Mouse (Mus musculus) heart, embryonic 14.5 days (tissue): ENCODE data around the gene Jdp2. TPM values are rescaled to one million over a fixed set of nuclear protein-coding genes. Genes with fewer than 3 reads are reported as not detected.

Source experiments
- ATAC-seq: fragments of 200-750 bp; cut with Nextera tagmentation; 2 replicates; pipeline ENCODE4 v1.8.0; 2017; ENCODE audit warnings: low read depth, moderate TSS enrichment; ENCODE audit not compliant: insufficient number of reproducible peaks, insufficient read depth, low FRiP score
- H3K27ac ChIP-seq, 2 experiments: fragments of 200-500 bp in 1 of 2; fragments of 300-500 bp in 1 of 2; sonication (generic) in 1 of 2; replicated peaks in 1 of 2; 2 replicates each; pipeline ENCODE4 v1.5.1; 2012 to 2014; ENCODE audit warnings: low read depth in 2 of 2, low read length in 2 of 2, control low read depth in 1 of 2, mild to moderate bottlenecking in 1 of 2, mixed read lengths in 1 of 2; ENCODE audit not compliant: control insufficient read depth in 1 of 2, insufficient read depth in 1 of 2
- H3K27me3 ChIP-seq: fragments of 300-500 bp; sonication (generic); 2 replicates; pipeline ENCODE4 v1.6.1; 2014; ENCODE audit warnings: mild to moderate bottlenecking, low read length, control low read depth; ENCODE audit not compliant: control insufficient read depth, insufficient read depth
- H3K36me3 ChIP-seq: fragments of 300-500 bp; sonication (generic); 2 replicates; pipeline ENCODE4 v1.6.1; 2014; ENCODE audit warnings: mild to moderate bottlenecking, control low read depth, low read length, mixed read lengths; ENCODE audit not compliant: control insufficient read depth, insufficient read depth
- H3K4me1 ChIP-seq, 2 experiments: fragments of 200-500 bp in 1 of 2; fragments of 300-500 bp in 1 of 2; sonication (generic) in 1 of 2; 2 replicates each; pipeline ENCODE4 v1.6.1; 2012 to 2014; ENCODE audit warnings: low read length in 2 of 2, control low read depth in 1 of 2, mixed read lengths in 1 of 2; ENCODE audit not compliant: control insufficient read depth in 2 of 2, insufficient read depth in 2 of 2
- H3K4me2 ChIP-seq: fragments of 300-500 bp; sonication (generic); 2 replicates; pipeline ENCODE4 v1.6.1; 2014; ENCODE audit warnings: mild to moderate bottlenecking, low read length
- H3K4me3 ChIP-seq, 2 experiments: fragments of 200-500 bp in 1 of 2; fragments of 300-500 bp in 1 of 2; sonication (generic) in 1 of 2; 2 replicates each; pipeline ENCODE4 v1.5.1; 2012 to 2014; ENCODE audit warnings: low read length in 2 of 2, mild to moderate bottlenecking in 2 of 2, control low read depth in 1 of 2, low read depth in 1 of 2, moderate library complexity in 1 of 2; ENCODE audit not compliant: control insufficient read depth in 1 of 2, insufficient read depth in 1 of 2
- H3K9ac ChIP-seq: fragments of 300-500 bp; sonication (generic); 2 replicates; pipeline ENCODE4 v1.6.1; 2014; ENCODE audit warnings: mild to moderate bottlenecking, low read length
- H3K9me3 ChIP-seq: fragments of 300-500 bp; sonication (generic); 2 replicates; pipeline ENCODE4 v1.6.1; 2016; ENCODE audit warnings: low read length, control low read depth; ENCODE audit not compliant: control insufficient read depth
- WGBS: fragments of 180-500 bp; shearing (Covaris S2); extraction: QIAGEN DNeasy Blood & Tissue Kit; methylation state at CpG from one replicate; pipeline ENCODE4 v1.1.7; 2014; 5-methylcytosine and 5-hydroxymethylcytosine counted together
- polyA plus RNA-seq: library from polyadenylated mRNA; unstranded; fragments of >200 nt; fragmentation: Nextera tagmentation; extraction: Ambion mirVana; gene quantifications from 2 replicates; pipeline ENCODE4 v1.2.1, GENCODE M21; 2014

Gene Jdp2
- polyA plus RNA-seq: 0.58 and 0.61 TPM in 2 replicates

GRCm38 (mm10) chr12:85598611-85599477 is at the start of gene Jdp2:
Gene Jdp2 (plus strand): TSS chr12:85599027.
- Histone ChIP-seq H3K9ac (peak within 1 kb of the TSS; percentile 91), H3K36me3 (peaks cover 7% of the 10 kb centered on the region; the same call in 1 of the 2 replicates), H3K4me2 (peak within 1 kb of the TSS; percentile 89), H3K27me3 (no peaks in the 10 kb centered on the region), H3K27ac (peak within 1 kb of the TSS; percentile 82 to 85), H3K4me3 (peak within 1 kb of the TSS; percentile 82 to 83), H3K4me1 (peaks cover 25 to 45% of the 10 kb centered on the region in 2 experiments), H3K9me3 (no peaks in the 10 kb centered on the region)
- peak; percentile 93 for ATAC-seq
- under 1% methylated on average over 69 of the region's 90 CpGs for WGBS

GRCm38 (mm10) chr12:85549661-85550060 is 49.2 kb upstream of the Jdp2 start:
- Histone ChIP-seq H3K36me3 (no peaks in the 10 kb centered on the region), H3K27ac (no peak overlapping the region), H3K9ac (no peak overlapping the region), H3K9me3 (no peaks in the 10 kb centered on the region), H3K4me3 (no peak overlapping the region), H3K4me1 (peaks cover 3 to 4% of the 10 kb centered on the region in 2 experiments), H3K27me3 (no peaks in the 10 kb centered on the region), H3K4me2 (no peak overlapping the region)
- no peak for ATAC-seq
- 75% methylated on average over 8 of the region's 8 CpGs for WGBS

GRCm38 (mm10) chr12:85550435-85550834 is 48.4 kb upstream of the Jdp2 start:
- Histone ChIP-seq H3K27me3 (no peaks in the 10 kb centered on the region), H3K9me3 (no peaks in the 10 kb centered on the region), H3K9ac (no peak overlapping the region), H3K4me2 (no peak overlapping the region), H3K4me1 (peaks cover 0 to 2% of the 10 kb centered on the region in 2 experiments; a peak in 2 of 4 replicates), H3K27ac (no peak overlapping the region), H3K36me3 (no peaks in the 10 kb centered on the region), H3K4me3 (no peak overlapping the region)
- WGBS: 82% methylated on average over 4 of the region's 4 CpGs
- no peak for ATAC-seq

- Histone ChIP-seq H3K36me3 (no peaks in the 10 kb centered on the region), H3K4me1 (peaks cover 3 to 4% of the 10 kb centered on the region in 2 experiments; a peak in 2 of 4 replicates), H3K27me3 (no peaks in the 10 kb centered on the region), H3K4me2 (no peak overlapping the region), H3K9ac (no peak overlapping the region), H3K4me3 (no peak overlapping the region), H3K9me3 (0 out of 2 replicates have a peak, but pooled peaks cover 2% of the 10 kb centered on the region), H3K27ac (no peak overlapping the region)
- ATAC-seq: no peak
- 40% methylated on average over 10 of the region's 10 CpGs for WGBS
Measured at GRCm38 (mm10) chr12:85559299-85559698, 39.5 kb upstream of the Jdp2 start.

- H3K4me1 ChIP-seq: peaks cover 0 to 10% of the 10 kb centered on the region in 2 experiments; a peak in 2 of 4 replicates
- no peaks in the 10 kb centered on the region for H3K36me3 ChIP-seq
- 0 out of 2 replicates have a peak, but pooled peaks cover 2% of the 10 kb centered on the region for H3K9me3 ChIP-seq
- H3K9ac ChIP-seq: no peak overlapping the region
- H3K27me3 ChIP-seq: no peaks in the 10 kb centered on the region
- no peak overlapping the region for H3K4me3 ChIP-seq
- ATAC-seq: no peak
- H3K4me2 ChIP-seq: no peak overlapping the region
- no peak overlapping the region for H3K27ac ChIP-seq
- WGBS: 84% methylated on average over 2 of the region's 2 CpGs
Measured at GRCm38 (mm10) chr12:85565441-85565840, 33.4 kb upstream of the Jdp2 start.

GRCm38 (mm10) chr12:85568298-85568697 is 30.5 kb upstream of the Jdp2 start:
- H3K4me3 ChIP-seq: no peak overlapping the region
- H3K4me2 ChIP-seq: no peak overlapping the region
- no peak overlapping the region for H3K27ac ChIP-seq
- no peaks in the 10 kb centered on the region for H3K36me3 ChIP-seq
- ATAC-seq: no peak
- H3K9me3 ChIP-seq: no peaks in the 10 kb centered on the region
- H3K4me1 ChIP-seq: peaks cover 5 to 19% of the 10 kb centered on the region in 2 experiments; a peak in 3 of 4 replicates
- WGBS: 82% methylated on average over 3 of the region's 3 CpGs
- no peaks in the 10 kb centered on the region for H3K27me3 ChIP-seq
- H3K9ac ChIP-seq: no peak overlapping the region

GRCm38 (mm10) chr12:85569393-85570157 is 29.3 kb upstream of the Jdp2 start:
- H3K9me3 ChIP-seq: no peaks in the 10 kb centered on the region
- H3K4me2 ChIP-seq: no peak overlapping the region
- H3K27ac ChIP-seq: no peak overlapping the region
- no peak overlapping the region for H3K4me3 ChIP-seq
- WGBS: 44% methylated on average over 12 of the region's 12 CpGs
- H3K4me1 ChIP-seq: peaks cover 5 to 19% of the 10 kb centered on the region in 2 experiments; a peak in 3 of 4 replicates
- no peaks in the 10 kb centered on the region for H3K36me3 ChIP-seq
- no peak for ATAC-seq
- no peak overlapping the region for H3K9ac ChIP-seq
- H3K27me3 ChIP-seq: no peaks in the 10 kb centered on the region
